In genomic region chr19:35924418-35924817, GRCm38 (mm10) we compare ENCODE assay signal across 9 mouse cellular contexts.
DNase-seq lines count a peak whose midpoint lies in the region; ATAC-seq and TF ChIP-seq lines count a peak whose summit lies in the region.
"Had no signal": no experiment of that assay in that cellular context is flagged by ENCODE, and none has a peak within 500 bp of the region (broad histone marks: within the 10 kb centered on the region; RNA-seq: fewer than 3 reads in every experiment).

No protein-coding gene starts in this region.

- no peaks in the 10 kb centered on the region for H3K9me3 ChIP-seq in hindbrain, embryonic 13.5 days
- no peaks in the 10 kb centered on the region for H3K9me3 ChIP-seq in hindbrain, embryonic 11.5 days (ENCODE audit: control insufficient read depth, low read length)
- H3K9me3 ChIP-seq: G1E had no signal

- H3K4me1 ChIP-seq in hindbrain, embryonic 13.5 days (replicated peaks) = no peaks in the 10 kb centered on the region
- H3K4me1 ChIP-seq in hindbrain, embryonic 11.5 days (replicated peaks; ENCODE audit: control insufficient read depth, insufficient read depth, low read length) = no peaks in the 10 kb centered on the region

- no peak for TF ChIP-seq CTCF in gastrocnemius, adult 2 months (IDR thresholded peaks at IDR 0.05)

- intact Hi-C loops in gastrocnemius, adult 2 months (cut with DNase I) = no loop called here

- H3K27me3 ChIP-seq in hindbrain, embryonic 13.5 days = no peaks in the 10 kb centered on the region
- H3K27me3 ChIP-seq in hindbrain, embryonic 11.5 days (ENCODE audit: control insufficient read depth, insufficient read depth, low read length) = no peaks in the 10 kb centered on the region

- WGBS in hindbrain, embryonic 13.5 days = 57% methylated on average over 5 of the region's 5 CpGs
- WGBS in hindbrain, embryonic 11.5 days = 62% methylated on average over 5 of the region's 5 CpGs

- no peak overlapping the region for H3K27ac ChIP-seq in hindbrain, embryonic 13.5 days
- no peak overlapping the region for H3K27ac ChIP-seq in hindbrain, embryonic 11.5 days (ENCODE audit: low read depth, low read length)
- H3K27ac ChIP-seq in gastrocnemius, adult 2 months = 0 out of 2 replicates have a peak overlapping the region, but pooled peaks have one; percentile 1

- H3K36me3 ChIP-seq in hindbrain, embryonic 13.5 days = no peaks in the 10 kb centered on the region
- H3K36me3 ChIP-seq in hindbrain, embryonic 11.5 days (ENCODE audit: control insufficient read depth, insufficient read depth, low read length) = no peaks in the 10 kb centered on the region
- H3K36me3 ChIP-seq: G1E had no signal

- no peak overlapping the region for H3K9ac ChIP-seq in hindbrain, embryonic 13.5 days
- no peak overlapping the region for H3K9ac ChIP-seq in hindbrain, embryonic 11.5 days (ENCODE audit: low read depth, low read length)

- no peak overlapping the region for H3K4me3 ChIP-seq in hindbrain, embryonic 13.5 days
- H3K4me3 ChIP-seq in hindbrain, embryonic 11.5 days (ENCODE audit: low read depth, low read length) = no peak overlapping the region
- no peak overlapping the region for H3K4me3 ChIP-seq in gastrocnemius, adult 2 months

- peak; percentile 73; the same call in 1 of the 2 replicates for ATAC-seq in hindbrain, embryonic 13.5 days (ENCODE audit: low FRiP score)
- ATAC-seq in hindbrain, embryonic 11.5 days (ENCODE audit: low FRiP score) = no peak

- no peak overlapping the region for H3K4me2 ChIP-seq in hindbrain, embryonic 13.5 days
- H3K4me2 ChIP-seq in hindbrain, embryonic 11.5 days (replicated peaks; ENCODE audit: low read depth, low read length) = no peak overlapping the region

- no peak for DNase-seq in hindbrain, embryonic 11.5 days (ENCODE audit: low spot score)
- DNase-seq in brain, adult 2 months (ENCODE audit: low read depth, low spot score) = peak; percentile 88
- DNase-seq in gastrocnemius, adult 2 months = peak; percentile 69
- DNase-seq in kidney, postnatal 4 days = peak; percentile 40 to 52
- peak; percentile 19 for DNase-seq in lung, postnatal 14 days
- DNase-seq in thymus, postnatal 14 days = no peak
- no peak for DNase-seq in ovary, postnatal 14 days (ENCODE audit: low spot score)

Comparison
In these comparisons a context has a peak if more than half of its experiments do, and no peak if none do; other contexts are left out.
1. DNase-seq: peak in brain, adult 2 months (single experiment), gastrocnemius, adult 2 months (single experiment), kidney, postnatal 4 days (2 of 2) and lung, postnatal 14 days (single experiment); none in hindbrain, embryonic 11.5 days (single experiment), thymus, postnatal 14 days (single experiment) and ovary, postnatal 14 days (single experiment).